Mouse (Mus musculus) erythroblast, embryonic 14.5 days (primary cell): ENCODE measurements around the gene Ddx6.
"Not testable (repeated sequence)": the region's sequence is repeated elsewhere in the genome, so short reads cannot be mapped to it uniquely, and the experiment has no call there.

Experiments
- GATA1 ChIP-seq: IDR thresholded peaks from 2 replicates; pipeline ENCODE4 v1.6.1; 2012; ENCODE audit warnings: low read length, inconsistent platforms, mixed read lengths
- TAL1 ChIP-seq: IDR thresholded peaks from 3 replicates; pipeline ENCODE4 v1.6.1; 2012; ENCODE audit warnings: low read length, inconsistent platforms, mixed read lengths

GRCm38 (mm10) chr9:44613081-44613480, 8.4 kb downstream of the Ddx6 start:
- TF ChIP-seq TAL1, GATA1: not testable (repeated sequence)
